Mouse (Mus musculus) heart, embryonic 16.5 days (tissue): Measurements from ENCODE around the gene Chst12. TPM values are rescaled to one million over a fixed set of nuclear protein-coding genes. Genes with fewer than 3 reads are reported as not detected.
A peak's percentile ranks its signal among the peaks of the same experiment; 100 is the strongest.
"Not testable (repeated sequence)": the region's sequence is repeated elsewhere in the genome, so short reads cannot be mapped to it uniquely, and the experiment has no call there.

Experiments
- ATAC-seq: fragments of 200-750 bp; cut with Nextera tagmentation; replicated peaks from 2 replicates; pipeline ENCODE4 v1.8.0; 2017; ENCODE audit warnings: moderate number of reproducible peaks; ENCODE audit not compliant: insufficient read depth, low FRiP score; ENCODE audit errors: extremely low read depth
- H3K27ac ChIP-seq: fragments of 300-500 bp; sonication (generic); 2 replicates; pipeline ENCODE4 v1.5.1; 2014; ENCODE audit warnings: mild to moderate bottlenecking, low read length, control low read depth, moderate library complexity
- H3K27me3 ChIP-seq: fragments of 300-500 bp; sonication (generic); 2 replicates; pipeline ENCODE4 v1.6.1; 2014; ENCODE audit warnings: low read length, mixed read lengths; ENCODE audit not compliant: control insufficient read depth, insufficient read depth
- H3K36me3 ChIP-seq: fragments of 300-500 bp; sonication (generic); 2 replicates; pipeline ENCODE4 v1.6.1; 2014; ENCODE audit not compliant: control insufficient read depth, insufficient read depth
- H3K4me1 ChIP-seq: fragments of 300-500 bp; sonication (generic); 2 replicates; pipeline ENCODE4 v1.6.1; 2014; ENCODE audit warnings: low read length, mixed read lengths; ENCODE audit not compliant: control insufficient read depth, insufficient read depth
- H3K4me2 ChIP-seq: fragments of 300-500 bp; sonication (generic); 2 replicates; pipeline ENCODE4 v1.6.1; 2014; ENCODE audit warnings: low read depth, mild to moderate bottlenecking, control low read depth, low read length
- H3K4me3 ChIP-seq: fragments of 300-500 bp; sonication (generic); 2 replicates; pipeline ENCODE4 v1.5.1; 2014; ENCODE audit warnings: mild to moderate bottlenecking, control low read depth, low read length
- H3K9ac ChIP-seq: fragments of 300-500 bp; sonication (generic); 2 replicates; pipeline ENCODE4 v1.6.1; 2014; ENCODE audit warnings: low read length, control low read depth
- H3K9me3 ChIP-seq: fragments of 300-500 bp; sonication (generic); replicated peaks from 2 replicates; pipeline ENCODE4 v1.6.1; 2016; ENCODE audit warnings: low read length; ENCODE audit not compliant: control insufficient read depth
- WGBS: fragments of 180-500 bp; shearing (Covaris S2); extraction: QIAGEN DNeasy Blood & Tissue Kit; methylation state at CpG from one replicate; pipeline ENCODE4 v1.1.7; 2014; 5-methylcytosine and 5-hydroxymethylcytosine counted together
- polyA plus RNA-seq: library from polyadenylated mRNA; unstranded; fragments of >200 nt; fragmentation: Nextera tagmentation; extraction: Ambion mirVana; gene quantifications from 2 replicates; pipeline ENCODE4 v1.2.1, GENCODE M21; 2015

Gene Chst12
- polyA plus RNA-seq: 11.4 and 13.9 TPM in 2 replicates

DNA sequence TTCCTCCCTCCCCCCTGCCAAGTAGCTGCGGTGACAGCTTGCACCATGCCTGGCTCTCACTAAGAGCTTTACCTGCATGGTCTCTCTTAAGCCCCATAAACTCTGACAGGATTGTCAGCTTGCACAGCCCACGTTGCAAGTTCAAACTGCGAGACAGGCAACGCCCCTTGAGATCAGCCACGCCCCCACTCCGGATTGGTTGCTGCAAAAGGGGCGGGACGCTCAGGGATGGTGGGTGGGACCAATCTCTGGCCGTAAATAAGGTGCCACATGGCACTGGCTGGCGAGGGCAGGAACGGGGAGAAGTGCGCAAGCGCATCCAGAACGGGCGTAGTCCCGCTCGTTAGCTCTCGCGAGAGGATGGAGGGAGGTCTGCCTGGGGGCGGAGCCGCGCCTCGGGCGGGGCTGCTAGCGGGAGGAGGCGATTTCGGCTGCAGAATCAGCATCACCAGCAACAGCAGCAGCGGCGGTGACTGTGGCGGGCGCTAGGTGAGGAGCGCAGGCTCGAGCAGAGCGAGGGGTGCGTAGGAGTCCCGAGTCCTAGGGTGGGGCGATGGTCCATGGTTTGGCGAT, at the start of gene Chst12:
Gene Chst12, plus strand, starts transcription at position 343 of the 573 bp plus-strand sequence.
- WGBS: under 1% methylated on average over 37 of the region's 38 CpGs
- Histone ChIP-seq H3K9ac (peak within 1 kb of the TSS; percentile 72), H3K4me3 (peak within 1 kb of the TSS; percentile 60), H3K4me1 (peaks cover 20% of the 10 kb centered on the region), H3K4me2 (peak within 1 kb of the TSS; percentile 79), H3K9me3 (no peaks in the 10 kb centered on the region), H3K27ac (peak within 1 kb of the TSS; percentile 36; the same call in 1 of the 2 replicates), H3K27me3 (no peaks in the 10 kb centered on the region), H3K36me3 (no peaks in the 10 kb centered on the region)
- peak; percentile 97 for ATAC-seq

DNA sequence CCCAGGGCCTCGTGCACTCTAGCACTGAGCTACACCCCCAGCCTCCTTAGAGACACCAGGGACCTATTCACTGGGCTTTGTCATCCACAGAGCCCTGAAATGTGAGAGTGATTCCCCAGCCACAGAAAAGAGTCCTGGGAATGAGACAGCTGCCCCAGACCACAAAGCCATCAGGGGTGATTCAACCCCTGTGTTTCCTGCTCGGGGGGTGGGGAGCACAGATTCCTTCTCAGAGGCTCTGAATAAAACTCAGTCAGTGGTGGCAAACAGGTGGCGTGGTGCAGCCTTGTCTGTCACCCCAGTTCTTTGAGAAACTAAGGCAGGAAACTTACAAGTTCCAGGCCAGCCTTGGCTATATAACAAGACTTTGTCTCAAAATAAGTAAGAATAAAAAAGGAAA, 43.9 kb upstream of the Chst12 start:
- Histone ChIP-seq H3K9me3 (peaks cover 17% of the 10 kb centered on the region), H3K9ac (no peak overlapping the region), H3K36me3 (no peaks in the 10 kb centered on the region), H3K4me2 (no peak overlapping the region), H3K27me3 (no peaks in the 10 kb centered on the region), H3K4me1 (no peaks in the 10 kb centered on the region), H3K27ac (no peak overlapping the region), H3K4me3 (no peak overlapping the region)
- 77% methylated on average over 3 of the region's 3 CpGs for WGBS
- no peak for ATAC-seq

DNA sequence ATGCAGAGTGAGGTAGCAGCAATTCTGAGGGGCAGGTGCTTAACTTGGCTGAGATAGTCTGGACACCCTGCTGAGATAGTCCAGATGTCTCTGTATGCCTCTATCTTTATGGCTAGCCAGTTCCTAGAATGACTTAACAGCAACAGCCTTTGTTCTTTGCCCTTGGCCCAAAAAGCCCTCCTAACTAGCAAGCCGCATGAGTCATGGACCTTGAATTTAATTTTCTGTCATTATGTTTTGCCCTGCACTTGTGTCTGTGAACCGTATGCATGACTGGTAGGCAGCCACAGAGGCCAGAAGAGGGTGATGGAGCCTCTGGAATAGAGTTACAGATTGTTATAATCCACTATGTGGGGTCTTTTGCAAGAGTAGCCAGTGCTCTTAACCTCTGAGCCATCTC, 42.2 kb upstream of the Chst12 start:
- not testable (repeated sequence) for H3K4me2 ChIP-seq

DNA sequence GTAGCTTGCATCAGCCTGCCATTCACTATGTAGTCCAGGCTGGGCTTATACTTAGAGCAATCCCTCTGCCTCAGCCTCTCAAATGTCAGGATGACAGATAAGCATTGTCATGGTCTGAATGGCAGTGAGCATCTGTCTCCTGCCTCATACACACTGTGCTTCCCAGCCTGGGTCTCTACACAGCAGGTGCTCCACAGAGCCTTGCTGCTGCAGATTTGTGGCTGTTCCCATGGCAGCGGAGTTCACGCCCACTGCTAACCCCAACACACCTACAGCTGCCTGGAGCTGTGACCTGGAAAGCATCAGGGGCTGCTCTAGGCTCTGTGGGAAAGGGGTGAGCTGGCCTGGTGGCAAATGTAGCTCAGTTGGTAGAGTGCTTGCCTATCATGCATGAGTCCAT, 40.4 kb upstream of the Chst12 start:
- no peaks in the 10 kb centered on the region for H3K4me1 ChIP-seq
- H3K36me3 ChIP-seq: no peaks in the 10 kb centered on the region
- H3K27ac ChIP-seq: no peak overlapping the region
- no peaks in the 10 kb centered on the region for H3K27me3 ChIP-seq
- peaks cover 17% of the 10 kb centered on the region for H3K9me3 ChIP-seq
- H3K4me2 ChIP-seq: no peak overlapping the region
- H3K4me3 ChIP-seq: no peak overlapping the region
- H3K9ac ChIP-seq: no peak overlapping the region
- no peak for ATAC-seq
- WGBS: 69% methylated on average over 2 of the region's 2 CpGs

More for the DNA sequence above, 42.2 kb upstream of the Chst12 start:
- H3K4me3 ChIP-seq, ATAC-seq, H3K9ac ChIP-seq, H3K4me1 ChIP-seq, H3K27me3 ChIP-seq, H3K36me3 ChIP-seq, H3K27ac ChIP-seq: not testable (repeated sequence)
- 75% methylated on average over 2 of the region's 2 CpGs for WGBS
- peaks cover 17% of the 10 kb centered on the region for H3K9me3 ChIP-seq

DNA sequence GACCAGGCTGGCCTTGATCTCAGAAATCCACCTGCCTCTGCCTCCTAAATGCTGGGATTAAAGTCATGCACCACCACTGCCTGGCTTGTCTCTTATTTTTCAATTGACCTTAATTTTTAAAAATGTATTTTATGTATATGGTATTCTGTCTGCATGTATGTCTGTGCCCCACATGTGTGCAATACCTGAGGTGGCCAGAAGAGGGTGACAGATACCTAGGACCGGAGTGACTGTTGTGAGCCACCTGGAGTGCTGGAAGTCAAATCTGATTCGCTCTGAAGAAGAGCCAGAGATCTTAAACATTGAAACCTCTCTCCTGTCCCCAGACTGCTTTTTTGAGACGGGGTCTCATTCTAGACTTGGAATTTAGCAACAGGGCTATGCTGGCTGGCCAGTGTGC, 33.0 kb upstream of the Chst12 start:
- H3K4me2 ChIP-seq: no peak overlapping the region
- WGBS: 72% methylated on average over 3 of the region's 3 CpGs
- H3K9me3 ChIP-seq: peaks cover 4% of the 10 kb centered on the region; the same call in 1 of the 2 replicates
- H3K4me3 ChIP-seq: no peak overlapping the region
- ATAC-seq: no peak
- no peak overlapping the region for H3K9ac ChIP-seq
- H3K27me3 ChIP-seq: no peaks in the 10 kb centered on the region
- no peaks in the 10 kb centered on the region for H3K4me1 ChIP-seq
- no peaks in the 10 kb centered on the region for H3K36me3 ChIP-seq
- no peak overlapping the region for H3K27ac ChIP-seq

DNA sequence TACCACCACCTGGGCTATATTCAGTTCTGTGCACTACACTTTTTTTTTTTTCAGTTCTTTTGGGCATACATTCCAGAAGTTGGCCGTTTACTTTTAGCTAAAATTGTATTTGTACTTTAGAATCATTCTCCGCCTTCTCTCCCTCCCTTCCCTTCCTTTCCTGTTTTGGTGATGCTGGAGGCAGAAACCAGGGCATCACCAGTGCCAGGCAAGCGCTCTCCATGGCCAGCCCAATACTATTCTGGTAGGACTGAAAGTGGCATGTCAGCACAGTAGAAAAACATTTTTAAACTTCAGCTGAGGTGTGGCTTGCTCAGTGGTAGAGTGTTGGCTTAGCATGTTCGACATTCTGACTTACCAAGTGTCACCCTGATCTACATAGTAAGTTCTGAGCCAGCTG, 23.9 kb upstream of the Chst12 start:
- no peak overlapping the region for H3K9ac ChIP-seq
- H3K27me3 ChIP-seq: no peaks in the 10 kb centered on the region
- no peaks in the 10 kb centered on the region for H3K36me3 ChIP-seq
- H3K4me1 ChIP-seq: no peaks in the 10 kb centered on the region
- 61% methylated on average over 4 of the region's 4 CpGs for WGBS
- no peak overlapping the region for H3K27ac ChIP-seq
- no peaks in the 10 kb centered on the region for H3K9me3 ChIP-seq
- H3K4me2 ChIP-seq: no peak overlapping the region
- no peak overlapping the region for H3K4me3 ChIP-seq
- ATAC-seq: no peak

DNA sequence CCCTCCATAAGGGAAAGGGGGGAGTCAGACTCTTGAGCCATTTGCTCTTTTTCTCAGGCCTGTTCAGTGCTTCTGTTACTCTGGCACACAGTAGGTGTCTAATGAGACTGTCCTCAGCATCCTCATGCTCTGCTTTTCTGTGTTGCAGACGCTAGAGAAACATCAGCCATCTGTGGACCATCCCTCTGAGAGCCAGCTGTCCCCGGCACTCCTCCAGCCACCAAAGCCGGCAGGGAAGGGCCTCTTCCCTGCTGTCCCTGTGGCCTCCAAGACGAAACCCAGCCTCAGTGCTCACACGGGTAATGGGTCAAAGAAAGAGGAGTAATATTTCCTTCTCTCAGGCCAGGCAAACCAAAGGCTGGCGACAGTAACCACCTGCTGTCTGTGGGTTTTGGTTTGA, 14.2 kb upstream of the Chst12 start:
- ATAC-seq: no peak
- H3K27ac ChIP-seq: no peak overlapping the region
- H3K36me3 ChIP-seq: no peaks in the 10 kb centered on the region
- H3K27me3 ChIP-seq: peaks cover 3% of the 10 kb centered on the region
- no peaks in the 10 kb centered on the region for H3K9me3 ChIP-seq
- H3K4me1 ChIP-seq: no peaks in the 10 kb centered on the region
- no peak overlapping the region for H3K4me3 ChIP-seq
- no peak overlapping the region for H3K4me2 ChIP-seq
- WGBS: 65% methylated on average over 6 of the region's 6 CpGs
- no peak overlapping the region for H3K9ac ChIP-seq

DNA sequence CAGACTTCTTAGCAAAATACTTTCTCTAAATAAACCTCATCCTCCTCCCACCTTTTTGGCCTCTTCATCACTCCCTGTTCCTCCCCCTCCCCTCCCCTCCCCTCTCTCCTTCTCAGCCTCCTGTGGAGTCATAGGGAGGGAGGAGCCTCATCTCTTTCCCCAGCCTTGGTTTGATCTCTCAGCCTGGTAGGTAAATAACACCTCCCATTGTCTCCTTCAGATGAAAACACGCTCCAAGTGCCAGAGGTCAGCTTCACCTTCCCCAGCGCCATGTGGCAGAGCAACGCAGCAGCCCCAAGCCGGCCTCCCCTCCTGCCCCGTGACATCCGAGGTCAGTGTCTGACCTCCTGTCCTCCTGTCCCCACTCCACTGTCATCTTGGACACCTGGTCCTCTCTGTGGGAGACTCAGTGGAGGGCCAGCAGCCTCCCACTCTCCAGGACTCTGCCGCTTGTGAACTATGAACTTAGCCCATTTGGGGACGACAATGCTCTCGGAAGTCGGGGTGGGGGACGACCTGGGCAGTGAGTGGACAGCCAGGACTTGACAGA, 12.6 kb upstream of the Chst12 start:
- no peaks in the 10 kb centered on the region for H3K36me3 ChIP-seq
- 20% methylated on average over 11 of the region's 11 CpGs for WGBS

DNA sequence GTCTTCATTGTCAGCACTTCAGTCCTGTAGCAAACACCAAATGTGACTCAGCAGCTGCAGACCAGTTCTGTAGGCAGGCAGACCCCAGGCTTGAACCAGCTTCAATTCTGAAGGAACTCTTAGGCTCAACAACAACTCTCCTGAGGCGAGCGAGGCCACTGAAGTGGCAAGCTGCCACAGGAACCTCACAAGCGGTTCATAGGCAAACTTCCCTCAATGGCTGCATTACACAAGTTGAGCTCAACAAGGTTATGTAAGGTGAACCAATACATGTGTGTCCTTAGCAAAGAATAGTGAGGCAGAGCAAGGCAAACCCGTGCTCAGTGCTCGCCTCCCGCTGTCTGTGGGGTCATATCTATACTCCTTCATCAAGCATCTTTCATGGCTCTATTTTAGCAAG, 7.2 kb upstream of the Chst12 start:
- no peak overlapping the region for H3K4me2 ChIP-seq
- no peak overlapping the region for H3K9ac ChIP-seq
- 73% methylated on average over 6 of the region's 6 CpGs for WGBS
- no peaks in the 10 kb centered on the region for H3K36me3 ChIP-seq
- no peaks in the 10 kb centered on the region for H3K9me3 ChIP-seq
- no peak overlapping the region for H3K4me3 ChIP-seq
- H3K4me1 ChIP-seq: peaks cover 6% of the 10 kb centered on the region
- H3K27me3 ChIP-seq: no peaks in the 10 kb centered on the region
- ATAC-seq: no peak
- no peak overlapping the region for H3K27ac ChIP-seq

More for the DNA sequence above, 12.6 kb upstream of the Chst12 start:
- no peak overlapping the region for H3K4me3 ChIP-seq
- no peaks in the 10 kb centered on the region for H3K4me1 ChIP-seq
- no peak overlapping the region for H3K27ac ChIP-seq
- H3K27me3 ChIP-seq: peaks cover 2% of the 10 kb centered on the region
- no peaks in the 10 kb centered on the region for H3K9me3 ChIP-seq
- H3K9ac ChIP-seq: no peak overlapping the region
- no peak overlapping the region for H3K4me2 ChIP-seq
- no peak for ATAC-seq
